In the genomic region with DNA sequence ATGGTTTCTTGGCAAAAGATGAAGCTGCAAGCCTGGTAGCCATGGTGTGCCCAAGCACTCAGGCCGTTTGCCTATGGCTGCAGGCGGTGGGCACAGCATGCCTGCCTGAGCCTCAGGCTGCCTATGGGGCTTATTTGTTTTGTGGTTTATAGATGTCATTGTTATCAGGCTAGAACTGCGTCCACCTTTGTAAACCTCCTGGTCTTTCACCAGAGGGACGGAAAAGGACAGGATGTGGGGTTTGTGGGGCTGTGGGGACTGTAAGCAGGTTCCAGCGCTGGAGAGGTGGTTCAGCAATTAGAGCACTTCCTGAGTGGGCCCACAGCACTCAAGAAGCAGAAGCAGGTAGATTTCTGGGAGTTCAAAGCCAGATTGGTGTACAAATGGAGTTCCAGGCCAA, we compare ENCODE assay signal across 20 mouse cellular contexts. TPM values are rescaled to one million over a fixed set of nuclear protein-coding genes. Genes with fewer than 3 reads are reported as not detected.
DNase-seq lines count a peak whose midpoint lies in the region; ATAC-seq lines count a peak whose summit lies in the region.
"Had no signal": no experiment of that assay in that cellular context is flagged by ENCODE, and none has a peak within 500 bp of the region (broad histone marks: within the 10 kb centered on the region; RNA-seq: fewer than 3 reads in every experiment).

No protein-coding gene starts in this region.

- H3K4me1 ChIP-seq in liver, embryonic 13.5 days (replicated peaks), result peaks cover 27% of the 10 kb centered on the region
- 0 out of 2 replicates have a peak, but pooled peaks cover 4% of the 10 kb centered on the region for H3K4me1 ChIP-seq in liver, embryonic 11.5 days (replicated peaks; ENCODE audit: control insufficient read depth, insufficient read depth, low read length)

- ATAC-seq in liver, embryonic 13.5 days (ENCODE audit: low read depth), result no peak
- ATAC-seq in liver, embryonic 11.5 days (replicated peaks; ENCODE audit: low FRiP score), result no peak
- ATAC-seq: activated CD4-positive, CD25-positive, alpha-beta regulatory T cell, adult 4 months; CD4-positive, CD25-positive, alpha-beta regulatory T cell, adult 4 months; Patski had no signal

- no peaks in the 10 kb centered on the region for H3K9me3 ChIP-seq in liver, embryonic 13.5 days (replicated peaks)
- no peaks in the 10 kb centered on the region for H3K9me3 ChIP-seq in liver, embryonic 11.5 days (ENCODE audit: control insufficient read depth, low read length)
- H3K9me3 ChIP-seq: G1E had no signal

- no peak for DNase-seq in liver, embryonic 13.5 days
- no peak for DNase-seq in liver, embryonic 11.5 days (ENCODE audit: low spot score)
- peak; percentile 92 for DNase-seq in 416B (ENCODE audit: low read depth)
- no peak for DNase-seq in lung, postnatal 14 days
- DNase-seq: adrenal gland, adult 2 months; adrenal gland, adult 8-10 months; adrenal gland, postnatal 10 days; adrenal gland, postnatal 14 days; adrenal gland, postnatal 25 days; adrenal gland, postnatal 36 days; B cell, adult 2 months; cerebellum, adult 11 months; cerebellum, adult 11-12 months; cerebellum, adult 18-20 months; cerebellum, adult 2 months had no signal

- H3K4me3 ChIP-seq in liver, embryonic 13.5 days (replicated peaks), result no peak overlapping the region
- no peak overlapping the region for H3K4me3 ChIP-seq in liver, embryonic 11.5 days (ENCODE audit: low read depth, low read length)

- 62% methylated on average over 5 of the region's 5 CpGs for WGBS in liver, embryonic 13.5 days (ENCODE audit: insufficient replicate concordance)
- 64% methylated on average over 5 of the region's 5 CpGs for WGBS in liver, embryonic 11.5 days

- H3K27ac ChIP-seq in liver, embryonic 13.5 days, result peak overlapping the region; percentile 34; the same call in 1 of the 2 replicates
- H3K27ac ChIP-seq in liver, embryonic 11.5 days (ENCODE audit: low read depth, low read length), result no peak overlapping the region

- H3K4me2 ChIP-seq in liver, embryonic 13.5 days, result no peak overlapping the region
- no peak overlapping the region for H3K4me2 ChIP-seq in liver, embryonic 11.5 days

- H3K9ac ChIP-seq in liver, embryonic 13.5 days, result no peak overlapping the region
- H3K9ac ChIP-seq in liver, embryonic 11.5 days (ENCODE audit: low read depth, low read length), result no peak overlapping the region

- H3K36me3 ChIP-seq in liver, embryonic 13.5 days, result peaks cover 99% of the 10 kb centered on the region
- H3K36me3 ChIP-seq in liver, embryonic 11.5 days (ENCODE audit: control insufficient read depth, insufficient read depth, low read length), result peaks cover 55% of the 10 kb centered on the region

- H3K27me3 ChIP-seq in liver, embryonic 13.5 days, result no peaks in the 10 kb centered on the region
- H3K27me3 ChIP-seq in liver, embryonic 11.5 days (replicated peaks; ENCODE audit: control insufficient read depth, insufficient read depth, low read length), result no peaks in the 10 kb centered on the region
- H3K27me3 ChIP-seq: CH12.LX, Patski had no signal

RNA-seq across cellular contexts. Expression of a gene that starts 12.2 kb away (rescaled TPM):
- 18.4 and 19.4 TPM in 2 replicates for polyA plus RNA-seq in liver, embryonic 13.5 days (2015; fragmentation: Nextera tagmentation; extraction: Ambion mirVana)
- 31.8 and 35.1 TPM in 2 replicates for polyA plus RNA-seq in liver, embryonic 11.5 days (2014; fragmentation: Nextera tagmentation; extraction: Ambion mirVana)
